8 mouse cellular contexts compared by ENCODE assay signal in genomic region chr7:25251071-25251791, GRCm38 (mm10). TPM values are rescaled to one million over a fixed set of nuclear protein-coding genes. Genes with fewer than 3 reads are reported as not detected.
DNase-seq lines count a peak whose midpoint lies in the region; ATAC-seq and TF ChIP-seq lines count a peak whose summit lies in the region.

No protein-coding gene starts in this region.

- peak; percentile 13; the same call in 1 of the 2 replicates for ATAC-seq in hindbrain, embryonic 16.5 days
- ATAC-seq in liver, embryonic 13.5 days (ENCODE audit: low read depth), result no peak
- no peak for ATAC-seq in neural tube, embryonic 14.5 days (ENCODE audit: low read depth)

- DNase-seq in spleen, adult 2 months (ENCODE audit: low read depth in 1 of 2, low spot score in 2 of 2), result no peak
- no peak for DNase-seq in spleen, postnatal 14 days (ENCODE audit: low spot score in 2 of 2)
- peak; percentile 59 to 71 for DNase-seq in cerebellum, adult 2 months
- peak; percentile 78 for DNase-seq in gastrocnemius, adult 2 months
- DNase-seq in liver, embryonic 13.5 days, result no peak
- DNase-seq in T-cell, adult 2 months (ENCODE audit: low spot score), result no peak

- 8% methylated on average over 22 of the region's 22 CpGs for WGBS in spleen, adult 2 months
- 1% methylated on average over 22 of the region's 22 CpGs for WGBS in cerebellum, adult 2 months
- WGBS in hindbrain, embryonic 16.5 days, result 1% methylated on average over 22 of the region's 22 CpGs
- WGBS in liver, embryonic 13.5 days (ENCODE audit: insufficient replicate concordance), result 6% methylated on average over 22 of the region's 22 CpGs
- WGBS in neural tube, embryonic 14.5 days, result 3% methylated on average over 22 of the region's 22 CpGs

- peak overlapping the region; percentile 34 for H3K27ac ChIP-seq in spleen, adult 2 months (ENCODE audit: insufficient read depth, low read length)
- peak overlapping the region; percentile 98 for H3K27ac ChIP-seq in cerebellum, adult 2 months (ENCODE audit: insufficient read depth, low read length)
- H3K27ac ChIP-seq in gastrocnemius, adult 2 months, result peak overlapping the region; percentile 97
- peak overlapping the region; percentile 91 for H3K27ac ChIP-seq in hindbrain, embryonic 16.5 days (ENCODE audit: low read depth, low read length)
- peak overlapping the region; percentile 57 for H3K27ac ChIP-seq in liver, embryonic 13.5 days
- peak overlapping the region; percentile 70 for H3K27ac ChIP-seq in neural tube, embryonic 14.5 days (ENCODE audit: low read depth, low read length)

- no peaks in the 10 kb centered on the region for H3K27me3 ChIP-seq in spleen, adult 2 months (ENCODE audit: control insufficient read depth, insufficient read depth, low read length)
- H3K27me3 ChIP-seq in cerebellum, adult 2 months (ENCODE audit: control insufficient read depth, insufficient read depth, low read length), result no peaks in the 10 kb centered on the region
- H3K27me3 ChIP-seq in hindbrain, embryonic 16.5 days (replicated peaks; ENCODE audit: control insufficient read depth, insufficient read depth, low read length), result no peaks in the 10 kb centered on the region
- peaks cover 6% of the 10 kb centered on the region for H3K27me3 ChIP-seq in liver, embryonic 13.5 days
- H3K27me3 ChIP-seq in neural tube, embryonic 14.5 days (ENCODE audit: control insufficient read depth, insufficient read depth, low read length), result no peaks in the 10 kb centered on the region

- peak overlapping the region; percentile 99 for H3K4me2 ChIP-seq in hindbrain, embryonic 16.5 days (ENCODE audit: low read length)
- H3K4me2 ChIP-seq in liver, embryonic 13.5 days, result peak overlapping the region; percentile 99
- peak overlapping the region; percentile 99 for H3K4me2 ChIP-seq in neural tube, embryonic 14.5 days (ENCODE audit: low read depth, low read length)

- no peaks in the 10 kb centered on the region for H3K9me3 ChIP-seq in hindbrain, embryonic 16.5 days (ENCODE audit: control insufficient read depth, low read length)
- H3K9me3 ChIP-seq in liver, embryonic 13.5 days (replicated peaks), result no peaks in the 10 kb centered on the region
- H3K9me3 ChIP-seq in neural tube, embryonic 14.5 days (ENCODE audit: control insufficient read depth, low read length), result no peaks in the 10 kb centered on the region

- peak overlapping the region; percentile 79 for H3K9ac ChIP-seq in hindbrain, embryonic 16.5 days (ENCODE audit: low read depth, low read length)
- H3K9ac ChIP-seq in liver, embryonic 13.5 days, result peak overlapping the region; percentile 90
- H3K9ac ChIP-seq in neural tube, embryonic 14.5 days (replicated peaks; ENCODE audit: low read depth, low read length), result peak overlapping the region; percentile 48

- no peak for TF ChIP-seq CTCF in spleen, adult 2 months (IDR thresholded peaks at IDR 0.05; ENCODE audit: extremely low read depth, insufficient read depth, insufficient read length, insufficient replicate concordance)
- TF ChIP-seq CTCF in cerebellum, adult 2 months (IDR thresholded peaks at IDR 0.05; ENCODE audit: borderline replicate concordance, insufficient read depth, low read depth, low read length), result no peak
- TF ChIP-seq CTCF in gastrocnemius, adult 2 months (IDR thresholded peaks at IDR 0.05), result no peak

- TF ChIP-seq POLR2A in spleen, adult 2 months (IDR thresholded peaks at IDR 0.05; ENCODE audit: low read depth, low read length), result no peak
- TF ChIP-seq POLR2A in cerebellum, adult 2 months (IDR thresholded peaks at IDR 0.05; ENCODE audit: borderline replicate concordance, insufficient read depth, low read length), result no peak

- H3K4me1 ChIP-seq in spleen, adult 2 months (ENCODE audit: control insufficient read depth, insufficient read depth, insufficient read length), result peaks cover 11% of the 10 kb centered on the region; the same call in 1 of the 2 replicates
- H3K4me1 ChIP-seq in cerebellum, adult 2 months (ENCODE audit: control insufficient read depth, insufficient read depth, low read length), result peaks cover 17% of the 10 kb centered on the region; the same call in 1 of the 2 replicates
- peaks cover 41% of the 10 kb centered on the region for H3K4me1 ChIP-seq in hindbrain, embryonic 16.5 days (ENCODE audit: control insufficient read depth, insufficient read depth, low read depth, low read length)
- peaks cover 57% of the 10 kb centered on the region for H3K4me1 ChIP-seq in liver, embryonic 13.5 days (replicated peaks)
- peaks cover 20% of the 10 kb centered on the region for H3K4me1 ChIP-seq in neural tube, embryonic 14.5 days (ENCODE audit: control insufficient read depth, insufficient read depth, low read length)

- intact Hi-C loops in gastrocnemius, adult 2 months (cut with DNase I), result loop anchor here (1.0 kb wide), 1 partner anchor 16 kb away; the partner anchor contains the start of gene Cic

- no peaks in the 10 kb centered on the region for H3K36me3 ChIP-seq in spleen, adult 2 months (ENCODE audit: control insufficient read depth, insufficient read depth, low read length)
- H3K36me3 ChIP-seq in hindbrain, embryonic 16.5 days (ENCODE audit: control insufficient read depth, insufficient read depth, low read length), result no peaks in the 10 kb centered on the region
- no peaks in the 10 kb centered on the region for H3K36me3 ChIP-seq in liver, embryonic 13.5 days
- no peaks in the 10 kb centered on the region for H3K36me3 ChIP-seq in neural tube, embryonic 14.5 days (ENCODE audit: control insufficient read depth, insufficient read depth, low read length)

- H3K4me3 ChIP-seq in spleen, adult 2 months (ENCODE audit: extremely low read depth, insufficient read depth, insufficient read length), result peak overlapping the region; percentile 45
- peak overlapping the region; percentile 72 for H3K4me3 ChIP-seq in cerebellum, adult 2 months (replicated peaks; ENCODE audit: insufficient read depth, low read depth, low read length)
- H3K4me3 ChIP-seq in gastrocnemius, adult 2 months, result peak overlapping the region; percentile 95
- H3K4me3 ChIP-seq in hindbrain, embryonic 16.5 days (ENCODE audit: low read length), result peak overlapping the region; percentile 86
- H3K4me3 ChIP-seq in liver, embryonic 13.5 days (replicated peaks), result peak overlapping the region; percentile 84
- H3K4me3 ChIP-seq in neural tube, embryonic 14.5 days (ENCODE audit: low read depth, low read length), result peak overlapping the region; percentile 71

RNA-seq across cellular contexts. Expression of gene Erf, which starts 0.7 kb away (rescaled TPM):
- 17.2 and 21.3 TPM in 2 replicates for polyA plus RNA-seq in spleen, adult 2 months (2012; rRNA removed)
- polyA plus RNA-seq in cerebellum, adult 2 months (2012; rRNA removed), result 14.3 and 14.8 TPM in 2 replicates
- 1 to 10 TPM; 5.4 to 7.4 TPM for total RNA-seq in gastrocnemius, adult 2 months (2021)
- 3.7 and 4.3 TPM in 2 replicates for polyA plus RNA-seq in hindbrain, embryonic 16.5 days (2015; fragmentation: Nextera tagmentation; extraction: Ambion mirVana)
- polyA plus RNA-seq in liver, embryonic 13.5 days (2015; fragmentation: Nextera tagmentation; extraction: Ambion mirVana), result 4.3 TPM in 2 replicates
- polyA plus RNA-seq in neural tube, embryonic 14.5 days (2014; fragmentation: Nextera tagmentation; extraction: Ambion mirVana), result 4.5 and 4.8 TPM in 2 replicates

RNA-seq across cellular contexts. Expression of gene Gsk3a, which starts 13.6 kb away (rescaled TPM):
- 106 and 125 TPM in 2 replicates for polyA plus RNA-seq in spleen, adult 2 months (2012; rRNA removed)
- 226 and 230 TPM in 2 replicates for polyA plus RNA-seq in cerebellum, adult 2 months (2012; rRNA removed)
- total RNA-seq in gastrocnemius, adult 2 months (2021), result 10 to 100 TPM; 74.1 to 77.4 TPM
- polyA plus RNA-seq in hindbrain, embryonic 16.5 days (2015; fragmentation: Nextera tagmentation; extraction: Ambion mirVana), result 13.0 and 16.4 TPM in 2 replicates
- 6.2 and 6.3 TPM in 2 replicates for polyA plus RNA-seq in liver, embryonic 13.5 days (2015; fragmentation: Nextera tagmentation; extraction: Ambion mirVana)
- polyA plus RNA-seq in neural tube, embryonic 14.5 days (2014; fragmentation: Nextera tagmentation; extraction: Ambion mirVana), result 21.5 and 25.1 TPM in 2 replicates

RNA-seq across cellular contexts. Expression of gene Cic, which starts 16.3 kb away (rescaled TPM):
- 112 and 128 TPM in 2 replicates for polyA plus RNA-seq in spleen, adult 2 months (2012; rRNA removed)
- polyA plus RNA-seq in cerebellum, adult 2 months (2012; rRNA removed), result 121 and 124 TPM in 2 replicates
- 10 to 100 TPM; 37.0 to 40.4 TPM for total RNA-seq in gastrocnemius, adult 2 months (2021)
- 31.0 and 36.4 TPM in 2 replicates for polyA plus RNA-seq in hindbrain, embryonic 16.5 days (2015; fragmentation: Nextera tagmentation; extraction: Ambion mirVana)
- polyA plus RNA-seq in liver, embryonic 13.5 days (2015; fragmentation: Nextera tagmentation; extraction: Ambion mirVana), result 9.7 and 10.4 TPM in 2 replicates
- 43.3 and 46.6 TPM in 2 replicates for polyA plus RNA-seq in neural tube, embryonic 14.5 days (2014; fragmentation: Nextera tagmentation; extraction: Ambion mirVana)

RNA-seq across cellular contexts. Expression of gene Zfp526, which starts 30.0 kb away (rescaled TPM):
- 14.4 and 16.4 TPM in 2 replicates for polyA plus RNA-seq in spleen, adult 2 months (2012; rRNA removed)
- polyA plus RNA-seq in cerebellum, adult 2 months (2012; rRNA removed), result 9.2 and 10.9 TPM in 2 replicates
- total RNA-seq in gastrocnemius, adult 2 months (2021), result 1 to 10 TPM; 5.5 to 6.1 TPM
- polyA plus RNA-seq in hindbrain, embryonic 16.5 days (2015; fragmentation: Nextera tagmentation; extraction: Ambion mirVana), result 1.6 and 1.8 TPM in 2 replicates
- 2.0 and 2.1 TPM in 2 replicates for polyA plus RNA-seq in liver, embryonic 13.5 days (2015; fragmentation: Nextera tagmentation; extraction: Ambion mirVana)
- polyA plus RNA-seq in neural tube, embryonic 14.5 days (2014; fragmentation: Nextera tagmentation; extraction: Ambion mirVana), result 1.7 and 2.8 TPM in 2 replicates

RNA-seq across cellular contexts. Expression of gene Dedd2, which starts 30.8 kb away (rescaled TPM):
- polyA plus RNA-seq in spleen, adult 2 months (2012; rRNA removed), result 75.5 and 77.0 TPM in 2 replicates
- polyA plus RNA-seq in cerebellum, adult 2 months (2012; rRNA removed), result 29.0 and 29.6 TPM in 2 replicates
- total RNA-seq in gastrocnemius, adult 2 months (2021), result 1 to 10 TPM; 9.3 to 9.4 TPM
- 14.2 and 14.8 TPM in 2 replicates for polyA plus RNA-seq in hindbrain, embryonic 16.5 days (2015; fragmentation: Nextera tagmentation; extraction: Ambion mirVana)
- 27.0 and 27.6 TPM in 2 replicates for polyA plus RNA-seq in liver, embryonic 13.5 days (2015; fragmentation: Nextera tagmentation; extraction: Ambion mirVana)
- polyA plus RNA-seq in neural tube, embryonic 14.5 days (2014; fragmentation: Nextera tagmentation; extraction: Ambion mirVana), result 14.9 and 15.3 TPM in 2 replicates

Comparison
In these comparisons a context has a peak if more than half of its experiments do, and no peak if none do; other contexts are left out.
1. DNase-seq: peak in cerebellum, adult 2 months (2 of 2) and gastrocnemius, adult 2 months (single experiment); none in spleen, adult 2 months (0 of 2), spleen, postnatal 14 days (0 of 2), liver, embryonic 13.5 days (single experiment) and T-cell, adult 2 months (single experiment).
2. H3K27ac ChIP-seq: peak in every context shown above with its lines; median percentile 98 in cerebellum, adult 2 months; 97 in gastrocnemius, adult 2 months; 91 in hindbrain, embryonic 16.5 days; 70 in neural tube, embryonic 14.5 days; 57 in liver, embryonic 13.5 days; 34 in spleen, adult 2 months.
3. H3K4me3 ChIP-seq: peak in every context shown above with its lines; median percentile 95 in gastrocnemius, adult 2 months; 86 in hindbrain, embryonic 16.5 days; 84 in liver, embryonic 13.5 days; 72 in cerebellum, adult 2 months; 71 in neural tube, embryonic 14.5 days; 45 in spleen, adult 2 months.
4. Peak in every context shown above with its lines, with median percentiles within 50 percentile points of each other: H3K4me2 ChIP-seq and H3K9ac ChIP-seq.